Comparison of ENCODE assay signal across 28 mouse cellular contexts in the genomic region with DNA sequence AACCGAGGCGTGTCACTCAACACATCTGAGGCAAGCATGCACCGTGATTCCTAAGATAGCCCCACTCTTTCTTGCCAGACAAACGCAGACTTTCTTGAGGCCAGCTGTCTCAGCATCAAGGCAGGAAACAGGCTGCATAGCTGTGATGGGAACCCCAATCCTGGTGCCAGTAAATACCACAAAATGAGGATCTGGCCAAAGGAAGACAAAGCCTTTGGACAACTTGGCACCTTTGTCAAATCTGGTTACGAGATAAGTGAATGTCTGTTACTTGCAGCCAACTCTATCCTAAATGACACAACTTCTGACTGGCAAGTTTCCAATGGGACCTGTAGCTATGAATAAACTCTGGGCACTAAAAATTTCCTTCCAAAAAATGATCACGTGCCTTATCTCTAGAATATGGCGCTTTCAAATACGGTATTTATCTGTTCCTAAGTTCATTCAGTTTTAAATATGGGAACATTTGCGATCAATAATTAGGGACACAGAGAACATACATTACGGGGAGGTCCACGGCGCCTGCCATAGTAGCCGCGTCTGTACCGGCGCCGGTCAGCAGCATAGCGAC. TPM values are rescaled to one million over a fixed set of nuclear protein-coding genes. Genes with fewer than 3 reads are reported as not detected.
A peak's percentile ranks its signal among the peaks of the same experiment; 100 is the strongest.
DNase-seq lines count a peak whose midpoint lies in the region; ATAC-seq and TF ChIP-seq lines count a peak whose summit lies in the region.
"Had no signal": no experiment of that assay in that cellular context is flagged by ENCODE, and none has a peak within 500 bp of the region (broad histone marks: within the 10 kb centered on the region; RNA-seq: fewer than 3 reads in every experiment).

No protein-coding gene starts in this region.

- intact Hi-C loops in gastrocnemius, adult 2 months (cut with DNase I) = no loop called here

- no peak for TF ChIP-seq CTCF in gastrocnemius, adult 2 months (IDR thresholded peaks at IDR 0.05)
- no peak for TF ChIP-seq CTCF in liver, adult 2 months (IDR thresholded peaks at IDR 0.05; ENCODE audit: low read depth, low read length)
- no peak for TF ChIP-seq CTCF in intestine, postnatal 0 days (IDR thresholded peaks at IDR 0.05; ENCODE audit: low read depth)

- peaks cover 2% of the 10 kb centered on the region; the same call in 1 of the 2 replicates for H3K4me1 ChIP-seq in liver, adult 2 months (ENCODE audit: control insufficient read depth, insufficient read depth, low read length)
- H3K4me1 ChIP-seq in liver, embryonic 12.5 days = peaks cover 23% of the 10 kb centered on the region
- H3K4me1 ChIP-seq in kidney, embryonic 15.5 days = peaks cover 29% of the 10 kb centered on the region
- 0 out of 2 replicates have a peak, but pooled peaks cover 3% of the 10 kb centered on the region for H3K4me1 ChIP-seq in intestine, postnatal 0 days (replicated peaks; ENCODE audit: control insufficient read depth, insufficient read depth, low read length)

- no peaks in the 10 kb centered on the region for H3K9me3 ChIP-seq in liver, embryonic 12.5 days (replicated peaks)
- H3K9me3 ChIP-seq in kidney, embryonic 15.5 days (replicated peaks) = no peaks in the 10 kb centered on the region
- H3K9me3 ChIP-seq in intestine, postnatal 0 days (ENCODE audit: control insufficient read depth) = no peaks in the 10 kb centered on the region
- H3K9me3 ChIP-seq: embryonic facial prominence, embryonic 12.5 days; embryonic facial prominence, embryonic 15.5 days; G1E; heart, embryonic 12.5 days; heart, embryonic 15.5 days; hindbrain, embryonic 13.5 days; intestine, embryonic 15.5 days had no signal

- H3K4me2 ChIP-seq in liver, embryonic 12.5 days = no peak overlapping the region
- no peak overlapping the region for H3K4me2 ChIP-seq in kidney, embryonic 15.5 days
- no peak overlapping the region for H3K4me2 ChIP-seq in intestine, postnatal 0 days (replicated peaks; ENCODE audit: low read depth)
- H3K4me2 ChIP-seq: embryonic facial prominence, embryonic 12.5 days; embryonic facial prominence, embryonic 15.5 days; heart, embryonic 12.5 days; heart, embryonic 15.5 days; hindbrain, embryonic 13.5 days; intestine, embryonic 15.5 days had no signal

- H3K27me3 ChIP-seq in liver, adult 2 months (ENCODE audit: control insufficient read depth, insufficient read depth, low read length) = no peaks in the 10 kb centered on the region
- H3K27me3 ChIP-seq in liver, embryonic 12.5 days (replicated peaks) = no peaks in the 10 kb centered on the region
- H3K27me3 ChIP-seq in kidney, embryonic 15.5 days = no peaks in the 10 kb centered on the region
- no peaks in the 10 kb centered on the region for H3K27me3 ChIP-seq in intestine, postnatal 0 days (replicated peaks; ENCODE audit: control insufficient read depth, insufficient read depth, low read length)
- H3K27me3 ChIP-seq: CH12.LX; embryonic facial prominence, embryonic 12.5 days; embryonic facial prominence, embryonic 15.5 days; heart, embryonic 12.5 days; heart, embryonic 15.5 days; hindbrain, embryonic 13.5 days; intestine, embryonic 15.5 days had no signal

- H3K36me3 ChIP-seq in liver, adult 2 months (ENCODE audit: control insufficient read depth, insufficient read depth, low read length) = peaks cover 17% of the 10 kb centered on the region
- H3K36me3 ChIP-seq in liver, embryonic 12.5 days = peaks cover 95% of the 10 kb centered on the region
- H3K36me3 ChIP-seq in kidney, embryonic 15.5 days = peaks cover 67% of the 10 kb centered on the region
- peaks cover 49% of the 10 kb centered on the region for H3K36me3 ChIP-seq in intestine, postnatal 0 days (ENCODE audit: control insufficient read depth, insufficient read depth)

- no peak for DNase-seq in gastrocnemius, adult 2 months
- no peak for DNase-seq in gastrocnemius, postnatal 25 days
- peak; percentile 14 for DNase-seq in liver, adult 2 months (ENCODE audit: extremely low read depth, low read depth, low spot score)
- DNase-seq: adrenal gland, postnatal 25 days; B cell, adult 2 months; cerebellum, adult 11-12 months; cerebellum, adult 8-10 months; cerebellum, postnatal 10 days; forebrain, postnatal 0 days; gastrocnemius, postnatal 36 days; heart, postnatal 14 days; kidney, adult 18-20 months had no signal

- no peak for ATAC-seq in liver, embryonic 12.5 days
- ATAC-seq in common myeloid progenitor, adult 5-6 weeks (replicated peaks; ENCODE audit: low read depth, poor library complexity, severe bottlenecking) = 0 out of 2 replicates have a peak, but pooled peaks have one; percentile 16
- ATAC-seq in kidney, embryonic 15.5 days (replicated peaks; ENCODE audit: low FRiP score) = no peak
- no peak for ATAC-seq in intestine, postnatal 0 days
- ATAC-seq: activated CD4-positive, CD25-positive, alpha-beta regulatory T cell, adult 4 months; forebrain, embryonic 14.5 days; forebrain, postnatal 0 days; hindbrain, embryonic 16.5 days; intestine, embryonic 15.5 days had no signal

- H3K79me2 ChIP-seq in liver, adult 2 months (ENCODE audit: control insufficient read depth, insufficient read depth, low read length) = no peaks in the 10 kb centered on the region

- no peak overlapping the region for H3K9ac ChIP-seq in liver, adult 2 months (ENCODE audit: low read depth, low read length)
- H3K9ac ChIP-seq in liver, embryonic 12.5 days = no peak overlapping the region
- no peak overlapping the region for H3K9ac ChIP-seq in kidney, embryonic 15.5 days
- no peak overlapping the region for H3K9ac ChIP-seq in intestine, postnatal 0 days (ENCODE audit: low read depth, low read length)
- H3K9ac ChIP-seq: embryonic facial prominence, embryonic 12.5 days; embryonic facial prominence, embryonic 15.5 days; forebrain, postnatal 0 days; heart, embryonic 12.5 days; heart, embryonic 15.5 days; hindbrain, embryonic 13.5 days; intestine, embryonic 15.5 days had no signal

- H3K4me3 ChIP-seq in gastrocnemius, adult 2 months = peak overlapping the region; percentile 27; the same call in 1 of the 2 replicates
- H3K4me3 ChIP-seq in liver, adult 2 months (ENCODE audit: insufficient read depth, low read depth, low read length) = no peak overlapping the region
- H3K4me3 ChIP-seq in liver, embryonic 12.5 days = no peak overlapping the region
- H3K4me3 ChIP-seq in kidney, embryonic 15.5 days (replicated peaks) = no peak overlapping the region
- H3K4me3 ChIP-seq in intestine, postnatal 0 days (ENCODE audit: low read depth, low read length) = no peak overlapping the region
- H3K4me3 ChIP-seq: embryonic facial prominence, embryonic 12.5 days; embryonic facial prominence, embryonic 15.5 days; heart, embryonic 12.5 days; heart, embryonic 15.5 days; hindbrain, embryonic 13.5 days; intestine, embryonic 15.5 days had no signal

- peak overlapping the region; percentile 99 for H3K27ac ChIP-seq in gastrocnemius, adult 2 months
- no peak overlapping the region for H3K27ac ChIP-seq in liver, adult 2 months (replicated peaks; ENCODE audit: insufficient read depth, low read depth, low read length)
- no peak overlapping the region for H3K27ac ChIP-seq in liver, embryonic 12.5 days
- H3K27ac ChIP-seq in kidney, embryonic 15.5 days = no peak overlapping the region
- no peak overlapping the region for H3K27ac ChIP-seq in intestine, postnatal 0 days (ENCODE audit: low read depth, low read length)
- H3K27ac ChIP-seq: embryonic facial prominence, embryonic 12.5 days; embryonic facial prominence, embryonic 15.5 days; heart, embryonic 15.5 days; hindbrain, embryonic 13.5 days; intestine, embryonic 15.5 days had no signal

- 89% methylated on average over 18 of the region's 18 CpGs for WGBS in liver, adult 2 months
- WGBS in liver, embryonic 12.5 days (ENCODE audit: insufficient replicate concordance) = 88% methylated on average over 18 of the region's 18 CpGs
- WGBS in kidney, embryonic 15.5 days = 93% methylated on average over 18 of the region's 18 CpGs
- 94% methylated on average over 18 of the region's 18 CpGs for WGBS in intestine, postnatal 0 days

- no peak for TF ChIP-seq POLR2A in liver, adult 2 months (IDR thresholded peaks at IDR 0.05; ENCODE audit: extremely low read depth, insufficient read depth, low read length)

RNA-seq across cellular contexts. Expression of a gene that starts 9.3 kb away (rescaled TPM):
- 1,000 to 10,000 TPM; 1,637 to 2,309 TPM for total RNA-seq in gastrocnemius, adult 2 months (2021)
- total RNA-seq in gastrocnemius, postnatal 25 days (2021) = 1,000 to 10,000 TPM; 1,052 to 1,458 TPM
- 16.8 and 18.4 TPM in 2 replicates for total RNA-seq in liver, adult 2 months (2014; rRNA removed)
- polyA plus RNA-seq in liver, adult 2 months (2012; rRNA removed) = 18.3 and 23.9 TPM in 2 replicates
- polyA plus RNA-seq in liver, embryonic 12.5 days (2016; fragmentation: Nextera tagmentation; extraction: Ambion mirVana) = 88.6 and 105 TPM in 2 replicates
- total RNA-seq in common myeloid progenitor, adult 5-6 weeks (2017) = 642 and 683 TPM in 2 replicates
- polyA plus RNA-seq in kidney, embryonic 15.5 days (2015; fragmentation: Nextera tagmentation; extraction: Ambion mirVana) = 50.3 and 62.9 TPM in 2 replicates
- polyA plus RNA-seq in intestine, postnatal 0 days (2015; fragmentation: Nextera tagmentation; extraction: Ambion mirVana) = 33.9 and 39.9 TPM in 2 replicates

RNA-seq across cellular contexts. Expression of a gene that starts 25.5 kb away (rescaled TPM):
- 1 to 10 TPM; 1.1 TPM for total RNA-seq in gastrocnemius, adult 2 months (2021)
- total RNA-seq in gastrocnemius, postnatal 25 days (2021) = under 1 TPM; 0.83 to 0.84 TPM
- total RNA-seq in liver, adult 2 months (2014; rRNA removed) = not detected in 2 replicates
- not detected in 2 replicates for polyA plus RNA-seq in liver, adult 2 months (2012; rRNA removed)
- polyA plus RNA-seq in liver, embryonic 12.5 days (2016; fragmentation: Nextera tagmentation; extraction: Ambion mirVana) = 0.65 and 1.1 TPM in 2 replicates
- total RNA-seq in common myeloid progenitor, adult 5-6 weeks (2017) = 0.09 and 0.29 TPM in 2 replicates
- polyA plus RNA-seq in kidney, embryonic 15.5 days (2015; fragmentation: Nextera tagmentation; extraction: Ambion mirVana) = 3.7 and 3.9 TPM in 2 replicates
- polyA plus RNA-seq in intestine, postnatal 0 days (2015; fragmentation: Nextera tagmentation; extraction: Ambion mirVana) = 14.1 and 14.9 TPM in 2 replicates
- total RNA-seq: CH12.LX; granulocyte monocyte progenitor cell, adult 5-6 weeks had no signal
- polyA plus RNA-seq: activated CD4-positive, CD25-positive, alpha-beta regulatory T cell, adult 4 months; G1E had no signal

Comparison
In these comparisons a context has a peak if more than half of its experiments do, and no peak if none do; other contexts are left out.
1. RNA of a gene that starts 9.3 kb away (total RNA-seq): 1,637 to 2,309 TPM in gastrocnemius, adult 2 months, 1,052 to 1,458 TPM in gastrocnemius, postnatal 25 days and 642 to 683 TPM in common myeloid progenitor, adult 5-6 weeks; 16.8 to 18.4 TPM in liver, adult 2 months; every median in the first group is over 10 times any median in the second.